Mouse (Mus musculus) forebrain, embryonic 15.5 days (tissue): Measurements from ENCODE around the gene Slc38a8. TPM values are rescaled to one million over a fixed set of nuclear protein-coding genes. Genes with fewer than 3 reads are reported as not detected.

Experiments
- ATAC-seq: fragments of 200-750 bp; cut with Nextera tagmentation; replicated peaks from 2 replicates; pipeline ENCODE4 v1.8.0; 2017; ENCODE audit warnings: mild to moderate bottlenecking, moderate TSS enrichment, moderate library complexity
- H3K27ac ChIP-seq: fragments of 300-500 bp; sonication (generic); replicated peaks from 2 replicates; pipeline ENCODE4 v1.5.1; 2015; ENCODE audit warnings: mild to moderate bottlenecking, inconsistent platforms
- H3K27me3 ChIP-seq: fragments of 300-500 bp; sonication (generic); 2 replicates; pipeline ENCODE4 v1.6.1; 2015; ENCODE audit warnings: inconsistent platforms
- H3K36me3 ChIP-seq: fragments of 300-500 bp; sonication (generic); 2 replicates; pipeline ENCODE4 v1.6.1; 2015; ENCODE audit warnings: mild to moderate bottlenecking, inconsistent platforms
- H3K4me1 ChIP-seq: fragments of 300-500 bp; sonication (generic); 2 replicates; pipeline ENCODE4 v1.6.1; 2015; ENCODE audit warnings: inconsistent platforms
- H3K4me2 ChIP-seq: fragments of 300-500 bp; sonication (generic); replicated peaks from 2 replicates; pipeline ENCODE4 v1.6.1; 2015; ENCODE audit warnings: mild to moderate bottlenecking, inconsistent platforms
- H3K4me3 ChIP-seq: fragments of 300-500 bp; sonication (generic); 2 replicates; pipeline ENCODE4 v1.5.1; 2015; ENCODE audit warnings: mild to moderate bottlenecking, inconsistent platforms
- H3K9ac ChIP-seq: fragments of 300-500 bp; sonication (generic); replicated peaks from 2 replicates; pipeline ENCODE4 v1.6.1; 2015; ENCODE audit warnings: mild to moderate bottlenecking, inconsistent platforms
- H3K9me3 ChIP-seq: fragments of 300-500 bp; sonication (generic); 2 replicates; pipeline ENCODE4 v1.6.1; 2016; ENCODE audit warnings: inconsistent platforms
- WGBS: fragments of 180-500 bp; shearing (Covaris S2); methylation state at CpG from one replicate; pipeline ENCODE4 v1.1.7; 2015; ENCODE audit warnings: mixed read lengths; 5-methylcytosine and 5-hydroxymethylcytosine counted together
- polyA plus RNA-seq: library from polyadenylated mRNA; unstranded; fragments of >200 nt; fragmentation: Nextera tagmentation; extraction: Ambion mirVana; gene quantifications from 2 replicates; pipeline ENCODE4 v1.2.1, GENCODE M21; 2015

Slc38a8 gene
- polyA plus RNA-seq, 1 experiment from 2014 or later: not detected

- Histone ChIP-seq H3K4me2 (peak overlapping the region; percentile 96), H3K9me3 (no peaks in the 10 kb centered on the region), H3K4me1 (peaks cover 14% of the 10 kb centered on the region), H3K27ac (no peak overlapping the region), H3K27me3 (peaks cover 11% of the 10 kb centered on the region; the same call in 1 of the 2 replicates), H3K4me3 (peak overlapping the region; percentile 70), H3K9ac (peak overlapping the region; percentile 70), H3K36me3 (no peaks in the 10 kb centered on the region)
- under 1% methylated on average over 55 of the region's 80 CpGs for WGBS
- peak; percentile 51 for ATAC-seq
Observed at GRCm38 (mm10) chr8:119446990-119447780, 54.3 kb downstream of the Slc38a8 start.

- Histone ChIP-seq H3K36me3 (no peaks in the 10 kb centered on the region), H3K27me3 (peaks cover 11% of the 10 kb centered on the region; the same call in 1 of the 2 replicates), H3K9me3 (no peaks in the 10 kb centered on the region), H3K4me3 (peak within 1 kb of the TSS; percentile 70), H3K4me1 (peaks cover 14% of the 10 kb centered on the region), H3K4me2 (peak within 1 kb of the TSS; percentile 96), H3K27ac (no peak within 1 kb of the TSS), H3K9ac (peak within 1 kb of the TSS; percentile 70)
- ATAC-seq: peak; percentile 64
- WGBS: 2% methylated on average over 34 of the region's 52 CpGs
Observed at GRCm38 (mm10) chr8:119446211-119446989, 55.1 kb downstream of the Slc38a8 start, which contains the start of gene Necab2. Gene Necab2 (plus strand): TSS chr8:119446719.

DNA sequence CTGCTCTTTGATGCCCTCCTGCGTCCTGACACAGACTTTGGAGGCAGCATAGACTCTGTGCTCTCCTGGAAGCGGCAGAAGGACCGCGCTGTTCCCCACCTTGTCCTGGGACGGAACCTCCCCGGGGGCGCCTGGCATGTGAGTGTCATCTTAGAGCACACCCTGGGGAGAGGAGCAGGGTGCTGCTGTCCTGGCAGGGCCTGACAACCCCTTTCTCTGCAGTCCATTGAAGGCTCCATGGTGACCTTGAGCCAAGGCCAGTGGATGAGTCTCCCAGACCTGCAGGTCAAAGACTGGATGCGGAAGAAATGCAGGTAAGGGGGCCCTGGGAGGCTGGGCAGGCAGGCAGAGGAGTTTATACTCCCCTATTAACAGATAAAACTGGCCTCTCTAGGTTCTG is 58.5 kb downstream of the Slc38a8 start:
- 95% methylated on average over 8 of the region's 8 CpGs for WGBS
- no peak overlapping the region for H3K4me2 ChIP-seq

GRCm38 (mm10) chr8:119442013-119442412 is 59.5 kb downstream of the Slc38a8 start:
- Histone ChIP-seq H3K27ac (no peak overlapping the region), H3K36me3 (no peaks in the 10 kb centered on the region), H3K9me3 (no peaks in the 10 kb centered on the region), H3K4me1 (peaks cover 5% of the 10 kb centered on the region), H3K4me3 (no peak overlapping the region), H3K9ac (no peak overlapping the region), H3K4me2 (no peak overlapping the region), H3K27me3 (peaks cover under 1% of the 10 kb centered on the region; the same call in 1 of the 2 replicates)
- ATAC-seq: no peak
- 65% methylated on average over 5 of the region's 5 CpGs for WGBS

More for the DNA sequence above, 58.5 kb downstream of the Slc38a8 start:
- H3K9me3 ChIP-seq: no peaks in the 10 kb centered on the region
- H3K4me1 ChIP-seq: peaks cover 14% of the 10 kb centered on the region
- no peaks in the 10 kb centered on the region for H3K36me3 ChIP-seq
- peaks cover 8% of the 10 kb centered on the region; the same call in 1 of the 2 replicates for H3K27me3 ChIP-seq
- no peak for ATAC-seq
- H3K27ac ChIP-seq: no peak overlapping the region
- no peak overlapping the region for H3K9ac ChIP-seq
- H3K4me3 ChIP-seq: no peak overlapping the region

DNA sequence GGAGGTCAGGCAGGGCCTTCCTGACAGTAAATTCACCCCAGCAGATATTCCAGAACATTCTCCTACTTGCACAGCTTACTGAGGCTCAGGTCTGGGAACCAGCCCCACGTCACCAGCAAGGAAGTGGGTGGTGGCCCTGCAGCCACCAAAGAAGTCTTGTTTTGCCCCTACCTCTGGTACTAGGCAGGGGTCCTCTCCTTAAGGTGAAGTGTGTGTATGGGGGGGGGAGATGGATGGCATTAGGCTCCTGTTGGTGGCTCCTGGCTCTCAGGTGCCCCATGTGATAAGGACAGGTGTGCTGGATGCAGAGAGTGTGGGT is 60.6 kb downstream of the Slc38a8 start:
- Histone ChIP-seq H3K27ac (no peak overlapping the region), H3K4me2 (no peak overlapping the region), H3K9ac (no peak overlapping the region), H3K9me3 (no peaks in the 10 kb centered on the region), H3K27me3 (no peaks in the 10 kb centered on the region), H3K4me3 (no peak overlapping the region), H3K36me3 (no peaks in the 10 kb centered on the region), H3K4me1 (no peaks in the 10 kb centered on the region)
- WGBS: 38% methylated on average over 1 of the region's 1 CpGs
- ATAC-seq: peak; percentile 23; the same call in 1 of the 2 replicates

DNA sequence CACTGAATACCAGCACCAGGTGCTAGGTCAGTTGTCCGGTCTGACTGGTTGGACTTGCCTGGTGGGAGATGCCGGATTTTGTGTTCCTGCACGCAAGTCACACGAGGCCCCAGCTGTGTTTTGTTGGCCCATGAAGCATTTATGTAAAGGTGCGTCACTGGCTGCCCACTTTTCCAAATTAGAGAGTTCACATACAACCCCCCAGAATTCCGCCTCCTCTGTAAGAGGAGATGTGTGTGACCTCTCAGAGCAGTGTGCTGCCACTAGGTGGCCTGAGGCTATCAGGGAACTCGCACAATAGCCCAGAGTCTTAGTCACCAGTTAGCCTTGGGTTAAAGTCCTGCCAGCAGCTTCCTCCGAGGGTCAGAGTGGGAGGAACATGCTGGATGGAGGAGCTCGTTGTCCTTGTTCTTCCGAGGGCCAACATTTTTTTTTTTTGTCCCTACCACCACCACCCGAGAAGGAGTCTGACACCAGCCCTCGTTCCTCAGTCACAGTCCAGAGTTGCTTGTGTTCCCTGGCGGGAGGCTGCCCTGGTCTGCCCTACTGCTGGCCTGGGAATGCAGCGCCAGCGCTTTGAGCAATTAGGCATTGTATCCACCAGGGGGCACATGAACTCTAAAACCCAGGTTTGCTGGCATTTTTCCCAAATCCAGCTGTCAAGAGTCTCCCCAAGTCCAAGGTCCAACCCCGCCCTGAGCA is 61.1 kb downstream of the Slc38a8 start:
- H3K4me2 ChIP-seq: no peak overlapping the region
- no peaks in the 10 kb centered on the region for H3K36me3 ChIP-seq
- H3K4me3 ChIP-seq: no peak overlapping the region
- H3K27me3 ChIP-seq: no peaks in the 10 kb centered on the region
- WGBS: 15% methylated on average over 16 of the region's 16 CpGs
- no peaks in the 10 kb centered on the region for H3K9me3 ChIP-seq
- H3K9ac ChIP-seq: no peak overlapping the region
- ATAC-seq: peak; percentile 46; the same call in 1 of the 2 replicates
- no peaks in the 10 kb centered on the region for H3K4me1 ChIP-seq
- H3K27ac ChIP-seq: no peak overlapping the region

DNA sequence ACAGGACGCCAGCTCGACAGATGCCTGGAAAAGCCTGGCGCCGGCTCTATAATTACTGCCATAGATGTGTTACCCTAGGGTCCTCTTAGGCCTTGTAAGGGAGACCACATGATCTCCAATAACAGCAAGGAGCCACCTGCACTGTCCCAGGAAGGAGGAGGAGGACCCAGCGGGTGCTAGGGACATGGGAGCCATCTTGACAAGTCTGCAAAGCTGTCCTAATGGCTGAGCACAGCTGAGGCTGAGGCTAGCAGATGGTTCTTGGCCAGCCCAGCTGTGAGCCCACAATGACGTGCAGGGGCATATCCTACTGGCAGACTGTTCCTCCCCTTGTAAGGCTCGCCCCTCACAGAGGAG is 61.6 kb downstream of the Slc38a8 start:
- no peak overlapping the region for H3K27ac ChIP-seq
- no peaks in the 10 kb centered on the region for H3K36me3 ChIP-seq
- no peak overlapping the region for H3K4me3 ChIP-seq
- ATAC-seq: no peak
- H3K4me1 ChIP-seq: no peaks in the 10 kb centered on the region
- H3K4me2 ChIP-seq: no peak overlapping the region
- no peaks in the 10 kb centered on the region for H3K9me3 ChIP-seq
- 72% methylated on average over 7 of the region's 7 CpGs for WGBS
- H3K27me3 ChIP-seq: no peaks in the 10 kb centered on the region
- H3K9ac ChIP-seq: no peak overlapping the region

- Histone ChIP-seq H3K4me3 (no peak overlapping the region), H3K9me3 (no peaks in the 10 kb centered on the region), H3K9ac (no peak overlapping the region), H3K27ac (no peak overlapping the region), H3K36me3 (no peaks in the 10 kb centered on the region), H3K4me2 (no peak overlapping the region), H3K27me3 (no peaks in the 10 kb centered on the region), H3K4me1 (no peaks in the 10 kb centered on the region)
- WGBS: 91% methylated on average over 2 of the region's 2 CpGs
- ATAC-seq: no peak
Observed at GRCm38 (mm10) chr8:119439424-119439823, 62.1 kb downstream of the Slc38a8 start.

GRCm38 (mm10) chr8:119438876-119439275 is 62.6 kb downstream of the Slc38a8 start:
- H3K9ac ChIP-seq: no peak overlapping the region
- 84% methylated on average over 6 of the region's 6 CpGs for WGBS
- no peak overlapping the region for H3K4me2 ChIP-seq
- no peak overlapping the region for H3K4me3 ChIP-seq
- no peak overlapping the region for H3K27ac ChIP-seq
- no peaks in the 10 kb centered on the region for H3K4me1 ChIP-seq
- no peak for ATAC-seq
- no peaks in the 10 kb centered on the region for H3K27me3 ChIP-seq
- no peaks in the 10 kb centered on the region for H3K36me3 ChIP-seq
- H3K9me3 ChIP-seq: no peaks in the 10 kb centered on the region

DNA sequence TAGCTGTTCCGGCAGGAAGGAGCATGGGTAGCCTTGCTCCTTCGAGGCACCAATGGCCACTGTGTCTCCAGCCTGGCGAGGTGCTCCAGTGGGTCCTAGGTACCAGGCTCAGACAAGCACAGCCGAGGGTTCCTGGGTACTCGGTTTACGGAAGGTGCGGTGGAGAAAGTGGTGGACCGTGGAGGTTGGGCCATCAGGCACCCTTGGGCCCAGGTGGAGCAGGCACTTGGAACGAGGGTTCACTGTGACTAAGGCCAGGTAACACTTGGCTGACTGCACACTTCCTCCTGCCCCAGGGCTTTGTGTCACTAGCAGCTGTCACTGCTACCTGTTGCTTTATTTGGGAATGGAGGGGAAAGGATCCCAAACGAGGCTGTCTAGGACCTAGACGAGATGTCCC is 64.0 kb downstream of the Slc38a8 start:
- H3K4me2 ChIP-seq: no peak overlapping the region
- 75% methylated on average over 11 of the region's 11 CpGs for WGBS
- no peak for ATAC-seq

DNA sequence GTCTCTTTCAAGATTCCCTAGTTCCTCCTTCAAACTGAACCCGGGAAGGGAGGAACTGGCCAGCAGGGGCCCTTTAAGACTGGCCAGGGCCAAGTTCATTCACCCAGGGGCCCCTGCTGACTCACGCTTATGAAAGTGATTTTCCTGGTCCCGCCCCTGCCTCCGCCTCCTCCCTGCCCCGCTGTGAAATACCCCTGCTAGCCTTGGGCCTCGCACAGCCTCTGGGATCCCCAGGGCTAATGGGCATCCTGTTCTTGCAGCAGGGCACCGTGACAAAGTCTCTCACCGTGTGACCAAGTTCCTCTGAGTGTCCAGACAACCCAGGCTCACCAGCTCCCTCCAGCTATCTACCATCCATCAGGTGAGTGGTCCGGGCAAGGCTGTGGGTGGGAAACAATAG is 64.6 kb downstream of the Slc38a8 start:
- no peaks in the 10 kb centered on the region for H3K9me3 ChIP-seq
- ATAC-seq: no peak
- no peaks in the 10 kb centered on the region for H3K4me1 ChIP-seq
- H3K4me3 ChIP-seq: no peak overlapping the region
- no peaks in the 10 kb centered on the region for H3K36me3 ChIP-seq
- no peaks in the 10 kb centered on the region for H3K27me3 ChIP-seq
- H3K27ac ChIP-seq: no peak overlapping the region
- H3K9ac ChIP-seq: no peak overlapping the region
- no peak overlapping the region for H3K4me2 ChIP-seq
- WGBS: 18% methylated on average over 9 of the region's 9 CpGs

More for the DNA sequence above, 64.0 kb downstream of the Slc38a8 start:
- Histone ChIP-seq H3K27ac (no peak overlapping the region), H3K36me3 (no peaks in the 10 kb centered on the region), H3K9me3 (no peaks in the 10 kb centered on the region), H3K4me3 (no peak overlapping the region), H3K4me1 (no peaks in the 10 kb centered on the region), H3K27me3 (no peaks in the 10 kb centered on the region), H3K9ac (no peak overlapping the region)

DNA sequence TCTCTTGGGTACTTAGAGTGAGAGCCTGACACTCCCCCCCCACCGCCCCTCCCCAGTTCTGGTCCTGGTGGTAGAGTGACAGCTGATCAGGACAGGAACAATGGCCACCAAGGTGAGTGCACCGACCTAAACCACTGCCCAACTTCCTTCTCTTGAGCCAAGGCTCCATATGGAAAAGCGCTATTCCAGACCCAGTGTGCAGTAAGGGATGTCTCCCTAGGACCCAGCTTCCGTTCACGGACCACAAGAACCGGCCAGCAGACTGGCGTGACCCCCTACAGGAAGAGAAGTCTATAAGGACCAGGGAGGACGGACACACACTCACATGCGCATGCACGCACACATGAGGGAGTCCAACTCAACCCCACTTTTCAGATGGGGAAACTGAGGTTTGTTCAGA is 65.2 kb downstream of the Slc38a8 start:
- Histone ChIP-seq H3K36me3 (no peaks in the 10 kb centered on the region), H3K27ac (no peak overlapping the region), H3K27me3 (no peaks in the 10 kb centered on the region), H3K9me3 (no peaks in the 10 kb centered on the region), H3K9ac (no peak overlapping the region), H3K4me2 (no peak overlapping the region), H3K4me1 (no peaks in the 10 kb centered on the region), H3K4me3 (no peak overlapping the region)
- 90% methylated on average over 10 of the region's 10 CpGs for WGBS
- ATAC-seq: no peak
